Mouse (Mus musculus) hindbrain, embryonic 16.5 days (tissue): ENCODE results near the gene Pknox2. TPM values are rescaled to one million over a fixed set of nuclear protein-coding genes. Genes with fewer than 3 reads are reported as not detected.

ENCODE experiments used
- ATAC-seq: fragments of 200-750 bp; cut with Nextera tagmentation; 2 replicates; pipeline ENCODE4 v1.8.0; 2017; ENCODE audit warnings: moderate TSS enrichment, moderate library complexity
- H3K27ac ChIP-seq: fragments of 300-500 bp; sonication (generic); 2 replicates; pipeline ENCODE4 v1.5.1; 2014; ENCODE audit warnings: low read depth, mild to moderate bottlenecking, control low read depth, low read length, moderate library complexity
- H3K27me3 ChIP-seq: fragments of 300-500 bp; sonication (generic); replicated peaks from 2 replicates; pipeline ENCODE4 v1.6.1; 2014; ENCODE audit warnings: low read length; ENCODE audit not compliant: control insufficient read depth, insufficient read depth
- H3K36me3 ChIP-seq: fragments of 300-500 bp; sonication (generic); 2 replicates; pipeline ENCODE4 v1.6.1; 2014; ENCODE audit warnings: mild to moderate bottlenecking, low read length, moderate library complexity, mixed read lengths; ENCODE audit not compliant: control insufficient read depth, insufficient read depth
- H3K4me1 ChIP-seq: fragments of 300-500 bp; sonication (generic); 2 replicates; pipeline ENCODE4 v1.6.1; 2014; ENCODE audit warnings: low read depth, low read length; ENCODE audit not compliant: control insufficient read depth, insufficient read depth
- H3K4me2 ChIP-seq: fragments of 300-500 bp; sonication (generic); 2 replicates; pipeline ENCODE4 v1.6.1; 2014; ENCODE audit warnings: mild to moderate bottlenecking, low read length, control low read depth, moderate library complexity
- H3K4me3 ChIP-seq: fragments of 300-500 bp; sonication (generic); 2 replicates; pipeline ENCODE4 v1.5.1; 2014; ENCODE audit warnings: mild to moderate bottlenecking, low read length, control low read depth, moderate library complexity
- H3K9ac ChIP-seq: fragments of 300-500 bp; sonication (generic); 2 replicates; pipeline ENCODE4 v1.6.1; 2014; ENCODE audit warnings: low read depth, mild to moderate bottlenecking, control low read depth, low read length, moderate library complexity
- H3K9me3 ChIP-seq: fragments of 300-500 bp; sonication (generic); 2 replicates; pipeline ENCODE4 v1.6.1; 2014; ENCODE audit warnings: mild to moderate bottlenecking, low read length, moderate library complexity; ENCODE audit not compliant: control insufficient read depth
- WGBS: fragments of 180-500 bp; shearing (Covaris S2); extraction: QIAGEN DNeasy Blood & Tissue Kit; methylation state at CpG from one replicate; pipeline ENCODE4 v1.1.7; 2014; 5-methylcytosine and 5-hydroxymethylcytosine counted together
- polyA plus RNA-seq: library from polyadenylated mRNA; unstranded; fragments of >200 nt; fragmentation: Nextera tagmentation; extraction: Ambion mirVana; gene quantifications from 2 replicates; pipeline ENCODE4 v1.2.1, GENCODE M21; 2015

Pknox2 gene
- polyA plus RNA-seq, 1 experiment from 2014 or later: 32.2 TPM

- Histone ChIP-seq H3K4me2 (peak overlapping the region; percentile 97), H3K4me3 (peak overlapping the region; percentile 85), H3K27me3 (no peaks in the 10 kb centered on the region), H3K4me1 (peaks cover 43% of the 10 kb centered on the region), H3K9me3 (no peaks in the 10 kb centered on the region), H3K27ac (peak overlapping the region; percentile 100), H3K9ac (peak overlapping the region; percentile 94), H3K36me3 (no peaks in the 10 kb centered on the region)
- no peak for ATAC-seq
- WGBS: 2% methylated on average over 21 of the region's 21 CpGs
These were observed 3.0 kb downstream of the Pknox2 start for GRCm38 (mm10) chr9:37144251-37144650.

GRCm38 (mm10) chr9:37143046-37143931 lies 3.9 kb downstream of the Pknox2 start:
- H3K27ac ChIP-seq: peak overlapping the region; percentile 100
- no peak for ATAC-seq
- peak overlapping the region; percentile 97 for H3K4me2 ChIP-seq
- H3K4me3 ChIP-seq: peak overlapping the region; percentile 85
- no peaks in the 10 kb centered on the region for H3K27me3 ChIP-seq
- WGBS: 23% methylated on average over 12 of the region's 12 CpGs
- H3K9me3 ChIP-seq: no peaks in the 10 kb centered on the region
- H3K36me3 ChIP-seq: no peaks in the 10 kb centered on the region
- H3K4me1 ChIP-seq: peaks cover 47% of the 10 kb centered on the region
- peak overlapping the region; percentile 94 for H3K9ac ChIP-seq

GRCm38 (mm10) chr9:37142107-37142506 lies 5.1 kb downstream of the Pknox2 start:
- no peak overlapping the region for H3K9ac ChIP-seq
- no peak for ATAC-seq
- H3K27me3 ChIP-seq: no peaks in the 10 kb centered on the region
- no peak overlapping the region for H3K4me3 ChIP-seq
- peaks cover 50% of the 10 kb centered on the region for H3K4me1 ChIP-seq
- no peaks in the 10 kb centered on the region for H3K9me3 ChIP-seq
- 23% methylated on average over 4 of the region's 4 CpGs for WGBS
- peak overlapping the region; percentile 5; the same call in 1 of the 2 replicates for H3K4me2 ChIP-seq
- H3K36me3 ChIP-seq: no peaks in the 10 kb centered on the region
- H3K27ac ChIP-seq: no peak overlapping the region

GRCm38 (mm10) chr9:37140464-37141181 lies 6.6 kb downstream of the Pknox2 start:
- H3K27ac ChIP-seq: peak overlapping the region; percentile 34; the same call in 1 of the 2 replicates
- 46% methylated on average over 5 of the region's 5 CpGs for WGBS
- H3K4me1 ChIP-seq: peaks cover 59% of the 10 kb centered on the region
- no peaks in the 10 kb centered on the region for H3K27me3 ChIP-seq
- no peak overlapping the region for H3K9ac ChIP-seq
- H3K4me3 ChIP-seq: no peak overlapping the region
- no peaks in the 10 kb centered on the region for H3K9me3 ChIP-seq
- no peak for ATAC-seq
- H3K36me3 ChIP-seq: no peaks in the 10 kb centered on the region
- no peak overlapping the region for H3K4me2 ChIP-seq

GRCm38 (mm10) chr9:37139514-37139913 lies 7.7 kb downstream of the Pknox2 start:
- Histone ChIP-seq H3K9ac (no peak overlapping the region), H3K27ac (no peak overlapping the region), H3K4me2 (no peak overlapping the region), H3K4me1 (peaks cover 51% of the 10 kb centered on the region), H3K4me3 (no peak overlapping the region), H3K27me3 (no peaks in the 10 kb centered on the region), H3K9me3 (no peaks in the 10 kb centered on the region), H3K36me3 (no peaks in the 10 kb centered on the region)
- WGBS: 8% methylated on average over 8 of the region's 8 CpGs
- peak; percentile 19; the same call in 1 of the 2 replicates for ATAC-seq

- no peak overlapping the region for H3K4me2 ChIP-seq
- no peak overlapping the region for H3K9ac ChIP-seq
- H3K27me3 ChIP-seq: no peaks in the 10 kb centered on the region
- WGBS: 50% methylated on average over 4 of the region's 4 CpGs
- no peak overlapping the region for H3K27ac ChIP-seq
- H3K4me1 ChIP-seq: peaks cover 49% of the 10 kb centered on the region
- ATAC-seq: no peak
- no peaks in the 10 kb centered on the region for H3K9me3 ChIP-seq
- no peaks in the 10 kb centered on the region for H3K36me3 ChIP-seq
- no peak overlapping the region for H3K4me3 ChIP-seq
These were observed 8.3 kb downstream of the Pknox2 start for GRCm38 (mm10) chr9:37138883-37139282.

GRCm38 (mm10) chr9:37136340-37136739 lies 10.9 kb downstream of the Pknox2 start:
- no peaks in the 10 kb centered on the region for H3K36me3 ChIP-seq

GRCm38 (mm10) chr9:37133495-37133894 lies 13.7 kb downstream of the Pknox2 start:
- ATAC-seq: no peak
- H3K4me1 ChIP-seq: peaks cover 13% of the 10 kb centered on the region
- 89% methylated on average over 7 of the region's 7 CpGs for WGBS
- H3K27me3 ChIP-seq: no peaks in the 10 kb centered on the region
- H3K36me3 ChIP-seq: no peaks in the 10 kb centered on the region
- peaks cover 3% of the 10 kb centered on the region; the same call in 1 of the 2 replicates for H3K9me3 ChIP-seq
- no peak overlapping the region for H3K4me3 ChIP-seq
- H3K9ac ChIP-seq: no peak overlapping the region
- no peak overlapping the region for H3K4me2 ChIP-seq
- no peak overlapping the region for H3K27ac ChIP-seq

More at GRCm38 (mm10) chr9:37136340-37136739, 10.9 kb downstream of the Pknox2 start:
- Histone ChIP-seq H3K27ac (no peak overlapping the region), H3K4me1 (peaks cover 29% of the 10 kb centered on the region), H3K9ac (no peak overlapping the region), H3K27me3 (no peaks in the 10 kb centered on the region), H3K9me3 (peaks cover under 1% of the 10 kb centered on the region; the same call in 1 of the 2 replicates), H3K4me2 (no peak overlapping the region), H3K4me3 (no peak overlapping the region)
- whole genome bisulfite sequencing: 61% methylated on average over 13 of the region's 13 CpGs
- ATAC-seq: no peak

- ATAC-seq: no peak
- no peak overlapping the region for H3K9ac ChIP-seq
- no peaks in the 10 kb centered on the region for H3K27me3 ChIP-seq
- no peaks in the 10 kb centered on the region for H3K36me3 ChIP-seq
- H3K9me3 ChIP-seq: peaks cover 3% of the 10 kb centered on the region; the same call in 1 of the 2 replicates
- WGBS: 92% methylated on average over 6 of the region's 6 CpGs
- no peak overlapping the region for H3K4me3 ChIP-seq
- no peak overlapping the region for H3K4me2 ChIP-seq
- H3K27ac ChIP-seq: no peak overlapping the region
- H3K4me1 ChIP-seq: peaks cover 4% of the 10 kb centered on the region; the same call in 1 of the 2 replicates
These were observed 18.2 kb downstream of the Pknox2 start for GRCm38 (mm10) chr9:37129046-37129445.
